Mouse (Mus musculus): ENCODE data around the gene Casp14. TPM values are rescaled to one million over a fixed set of nuclear protein-coding genes. Genes with fewer than 3 reads are reported as not detected.

The Casp14 gene
- not detected for polyA plus RNA-seq (2014; fragmentation: Illumina TruSeq; extraction: RNeasy Lipid Tissue Mini Kit (QIAGEN cat#74804); ENCODE audit: low read depth, low replicate concordance)

DNA sequence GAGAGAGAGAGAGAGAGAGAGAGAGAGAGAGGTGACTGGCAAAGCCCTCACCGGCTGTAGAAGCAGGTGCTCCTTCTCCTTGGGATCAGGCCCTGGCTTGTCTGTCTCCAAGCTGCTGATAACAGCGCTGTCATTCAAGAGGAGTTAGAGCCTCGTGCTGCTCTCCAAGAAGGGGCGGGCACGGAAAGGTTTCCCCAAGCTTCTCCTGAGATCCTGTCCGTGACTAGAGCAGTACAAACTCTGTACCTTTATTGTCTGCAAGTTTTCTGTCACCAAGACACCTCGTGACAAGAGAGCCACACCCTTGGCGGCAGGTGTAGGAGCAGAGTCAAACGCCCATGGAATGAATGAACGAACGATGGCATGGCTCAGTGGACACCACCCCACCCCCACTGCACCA lies at the start of gene Casp14:
Gene Casp14, minus strand, starts transcription at position 239 of the 400 bp plus-strand sequence.

DNA sequence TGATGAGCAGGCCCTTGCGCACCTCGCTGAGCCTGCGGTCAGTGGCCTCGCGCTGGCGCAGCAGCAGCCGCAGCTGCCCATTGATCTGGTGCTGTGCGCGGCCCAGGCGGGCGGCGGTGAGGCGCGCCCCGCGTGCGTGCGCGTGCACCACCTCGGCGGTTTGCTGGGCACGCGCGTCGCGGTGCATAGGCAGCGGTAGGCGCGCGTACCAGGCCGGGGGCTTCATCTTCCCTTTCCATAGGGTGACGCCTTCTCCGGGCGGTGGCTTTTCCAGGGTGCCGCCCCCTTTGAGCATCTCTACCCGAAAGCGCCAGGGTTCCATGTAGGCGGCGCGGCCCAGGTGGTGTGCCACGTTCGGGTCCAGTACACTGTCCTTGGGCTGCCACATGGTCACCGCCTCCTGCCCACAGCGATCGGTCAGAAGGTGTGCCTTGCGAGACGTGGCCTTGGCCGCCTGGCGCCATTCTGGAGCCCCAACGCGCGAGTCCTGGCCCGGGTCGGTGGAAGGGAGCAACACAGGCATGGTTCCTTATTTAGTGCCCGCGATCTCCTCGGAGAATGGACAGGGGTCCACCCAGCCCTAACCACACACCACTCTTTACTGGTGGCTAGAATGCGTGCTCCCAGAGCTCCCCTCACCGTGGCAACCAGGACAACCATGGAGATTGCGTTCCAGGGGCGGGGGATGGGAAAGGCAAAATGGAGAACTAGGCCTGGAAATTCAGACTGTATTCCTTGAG lies 34.5 kb upstream of the Casp14 start, which contains the start of gene Ccdc105:
Gene Ccdc105, minus strand, starts transcription at position 614 of the 740 bp plus-strand sequence.

Other genes starting within 250 kb of the Casp14 start
- not detected for gene Olfr1358, start 200.9 kb downstream of the Casp14 start, polyA plus RNA-seq (2014; fragmentation: Illumina TruSeq; extraction: RNeasy Lipid Tissue Mini Kit (QIAGEN cat#74804); ENCODE audit: low read depth, low replicate concordance)
- 1.4 TPM for gene Ilvbl, start 143.9 kb downstream of the Casp14 start, polyA plus RNA-seq (2014; fragmentation: Illumina TruSeq; extraction: RNeasy Lipid Tissue Mini Kit (QIAGEN cat#74804); ENCODE audit: low read depth, low replicate concordance)
- gene Syde1, start 126.3 kb downstream of the Casp14 start, polyA plus RNA-seq (2014; fragmentation: Illumina TruSeq; extraction: RNeasy Lipid Tissue Mini Kit (QIAGEN cat#74804); ENCODE audit: low read depth, low replicate concordance), result 0.53 TPM
- gene Olfr1357, start 100.2 kb downstream of the Casp14 start, polyA plus RNA-seq (2014; fragmentation: Illumina TruSeq; extraction: RNeasy Lipid Tissue Mini Kit (QIAGEN cat#74804); ENCODE audit: low read depth, low replicate concordance), result not detected
- gene Ccdc105, start 34.8 kb upstream of the Casp14 start, polyA plus RNA-seq (2014; fragmentation: Illumina TruSeq; extraction: RNeasy Lipid Tissue Mini Kit (QIAGEN cat#74804); ENCODE audit: low read depth, low replicate concordance), result 20.9 TPM
- not detected for gene Slc1a6, start 62.2 kb upstream of the Casp14 start, polyA plus RNA-seq (2014; fragmentation: Illumina TruSeq; extraction: RNeasy Lipid Tissue Mini Kit (QIAGEN cat#74804); ENCODE audit: low read depth, low replicate concordance)
- not detected for gene Olfr1356, start 133.9 kb upstream of the Casp14 start, polyA plus RNA-seq (2014; fragmentation: Illumina TruSeq; extraction: RNeasy Lipid Tissue Mini Kit (QIAGEN cat#74804); ENCODE audit: low read depth, low replicate concordance)
- not detected for gene Olfr1355, start 157.2 kb upstream of the Casp14 start, polyA plus RNA-seq (2014; fragmentation: Illumina TruSeq; extraction: RNeasy Lipid Tissue Mini Kit (QIAGEN cat#74804); ENCODE audit: low read depth, low replicate concordance)
- gene Olfr1354, start 194.9 kb upstream of the Casp14 start, polyA plus RNA-seq (2014; fragmentation: Illumina TruSeq; extraction: RNeasy Lipid Tissue Mini Kit (QIAGEN cat#74804); ENCODE audit: low read depth, low replicate concordance), result not detected
- not detected for gene Olfr8, start 232.3 kb upstream of the Casp14 start, polyA plus RNA-seq (2014; fragmentation: Illumina TruSeq; extraction: RNeasy Lipid Tissue Mini Kit (QIAGEN cat#74804); ENCODE audit: low read depth, low replicate concordance)
- not detected for gene Olfr1353, start 245.0 kb upstream of the Casp14 start, polyA plus RNA-seq (2014; fragmentation: Illumina TruSeq; extraction: RNeasy Lipid Tissue Mini Kit (QIAGEN cat#74804); ENCODE audit: low read depth, low replicate concordance)